Mouse (Mus musculus): ENCODE data around the gene Aff1. TPM values are rescaled to one million over a fixed set of nuclear protein-coding genes. Genes with fewer than 3 reads are reported as not detected.

Aff1 gene
- total and polyA plus RNA-seq, 2 experiments from 2014 or later, result 6.5 to 29.0 TPM

DNA sequence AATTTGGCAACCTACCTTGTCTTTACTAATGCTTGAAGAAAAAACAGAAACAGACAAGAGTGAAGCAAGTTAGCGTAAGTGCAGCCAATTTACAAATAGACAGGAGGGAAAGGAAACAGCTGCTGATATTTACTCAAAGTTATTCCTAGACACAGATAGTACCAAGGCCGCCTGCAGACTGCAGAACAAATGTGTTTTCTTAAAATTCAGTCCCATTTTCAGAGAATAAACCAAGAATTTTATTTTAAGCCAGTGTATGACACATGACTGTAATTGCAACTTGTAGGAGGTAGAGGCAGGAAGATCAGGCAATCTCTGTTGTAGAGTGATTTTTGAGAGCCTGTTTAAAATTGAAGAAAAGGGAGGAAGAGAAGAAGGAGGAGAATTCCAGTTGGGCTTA is 19.7 kb downstream of the Aff1 start:
- H3K4me2 ChIP-seq (ENCODE audit: low read depth, low read length), result no peak overlapping the region
- no peaks in the 10 kb centered on the region for H3K4me1 ChIP-seq (ENCODE audit: control insufficient read depth, insufficient read depth)
- no peak for ATAC-seq (ENCODE audit: insufficient read depth, low read depth)
- DNase-seq (ENCODE audit: low spot score), result no peak
- H3K9me3 ChIP-seq (replicated peaks; ENCODE audit: control insufficient read depth, low read length), result no peaks in the 10 kb centered on the region
- TF ChIP-seq CTCF (IDR thresholded peaks at IDR 0.05; ENCODE audit: low read depth), result no peak
- TF ChIP-seq EP300 (IDR thresholded peaks at IDR 0.05; ENCODE audit: low read depth), result no peak
- H3K4me3 ChIP-seq (ENCODE audit: low read depth, low read length), result no peak overlapping the region
- H3K36me3 ChIP-seq (replicated peaks; ENCODE audit: control insufficient read depth, insufficient read depth, low read length), result no peaks in the 10 kb centered on the region
- no peak overlapping the region for H3K27ac ChIP-seq (ENCODE audit: low read depth)
- H3K27me3 ChIP-seq (ENCODE audit: control insufficient read depth, insufficient read depth, low read length), result no peaks in the 10 kb centered on the region
- H3K9ac ChIP-seq (replicated peaks; ENCODE audit: low read depth, low read length), result no peak overlapping the region
- 51% methylated on average over 2 of the region's 2 CpGs for WGBS

DNA sequence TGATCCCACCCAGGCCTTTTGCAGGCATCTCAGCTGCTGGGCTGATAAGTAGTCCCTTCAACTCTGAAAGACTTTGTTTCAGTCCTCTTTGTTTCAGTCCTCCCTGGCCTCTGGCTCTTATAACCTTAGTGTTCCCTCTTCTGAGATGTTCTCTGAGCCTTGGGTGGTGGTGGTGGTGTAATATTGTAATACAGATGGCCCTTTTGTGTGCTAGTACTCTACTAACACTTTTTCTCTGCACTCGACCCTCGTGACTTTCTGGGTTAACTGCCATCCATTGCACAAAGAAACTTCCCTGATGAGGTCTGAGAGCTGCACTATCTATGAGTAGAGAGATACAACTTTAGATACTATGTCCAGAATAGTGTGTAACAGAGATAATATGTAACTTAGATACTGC is 21.2 kb downstream of the Aff1 start:
- TF ChIP-seq CTCF (IDR thresholded peaks at IDR 0.05; ENCODE audit: low read depth), result no peak
- TF ChIP-seq EP300 (IDR thresholded peaks at IDR 0.05; ENCODE audit: low read depth), result no peak
- no peak overlapping the region for H3K4me3 ChIP-seq (ENCODE audit: low read depth, low read length)
- no peaks in the 10 kb centered on the region for H3K4me1 ChIP-seq (ENCODE audit: control insufficient read depth, insufficient read depth)
- no peak overlapping the region for H3K9ac ChIP-seq (replicated peaks; ENCODE audit: low read depth, low read length)
- no peak for ATAC-seq (ENCODE audit: insufficient read depth, low read depth)
- H3K9me3 ChIP-seq (replicated peaks; ENCODE audit: control insufficient read depth, low read length), result no peaks in the 10 kb centered on the region
- H3K36me3 ChIP-seq (replicated peaks; ENCODE audit: control insufficient read depth, insufficient read depth, low read length), result no peaks in the 10 kb centered on the region
- H3K27ac ChIP-seq (ENCODE audit: low read depth), result no peak overlapping the region
- H3K27me3 ChIP-seq (ENCODE audit: control insufficient read depth, insufficient read depth, low read length), result no peaks in the 10 kb centered on the region
- no peak overlapping the region for H3K4me2 ChIP-seq (ENCODE audit: low read depth, low read length)
- WGBS, result 55% methylated on average over 2 of the region's 2 CpGs
- DNase-seq (ENCODE audit: low spot score), result no peak

DNA sequence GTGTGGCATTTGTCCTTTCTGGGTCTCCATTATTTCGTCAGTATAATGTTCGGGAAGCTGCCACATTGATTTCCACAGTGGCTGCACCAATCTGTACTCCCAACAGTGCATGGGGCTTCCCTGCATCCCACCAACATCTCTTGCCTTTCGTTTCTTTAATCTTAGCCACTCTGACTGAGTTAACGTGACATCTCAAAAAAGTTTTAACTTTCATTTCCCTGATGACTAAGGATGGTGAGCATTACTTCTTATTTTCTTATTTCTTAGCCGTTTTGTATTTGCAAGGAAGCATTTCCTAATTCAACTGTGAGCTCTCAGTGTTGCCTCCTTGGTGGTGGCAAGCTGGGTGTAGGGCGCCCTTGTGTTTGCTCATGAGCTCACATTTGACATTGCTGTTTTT is 22.8 kb downstream of the Aff1 start:
- DNase-seq (ENCODE audit: low spot score) (no peak), ATAC-seq (ENCODE audit: insufficient read depth, low read depth) (no peak)
- no peaks in the 10 kb centered on the region for H3K9me3 ChIP-seq (replicated peaks; ENCODE audit: control insufficient read depth, low read length)
- no peak overlapping the region for H3K4me3 ChIP-seq (ENCODE audit: low read depth, low read length)
- no peak overlapping the region for H3K4me2 ChIP-seq (ENCODE audit: low read depth, low read length)
- TF ChIP-seq EP300 (IDR thresholded peaks at IDR 0.05; ENCODE audit: low read depth), result no peak
- H3K9ac ChIP-seq (replicated peaks; ENCODE audit: low read depth, low read length), result no peak overlapping the region
- no peaks in the 10 kb centered on the region for H3K4me1 ChIP-seq (ENCODE audit: control insufficient read depth, insufficient read depth)
- 86% methylated on average over 6 of the region's 6 CpGs for WGBS
- H3K27ac ChIP-seq (ENCODE audit: low read depth), result no peak overlapping the region
- no peaks in the 10 kb centered on the region for H3K27me3 ChIP-seq (ENCODE audit: control insufficient read depth, insufficient read depth, low read length)
- no peaks in the 10 kb centered on the region for H3K36me3 ChIP-seq (replicated peaks; ENCODE audit: control insufficient read depth, insufficient read depth, low read length)

DNA sequence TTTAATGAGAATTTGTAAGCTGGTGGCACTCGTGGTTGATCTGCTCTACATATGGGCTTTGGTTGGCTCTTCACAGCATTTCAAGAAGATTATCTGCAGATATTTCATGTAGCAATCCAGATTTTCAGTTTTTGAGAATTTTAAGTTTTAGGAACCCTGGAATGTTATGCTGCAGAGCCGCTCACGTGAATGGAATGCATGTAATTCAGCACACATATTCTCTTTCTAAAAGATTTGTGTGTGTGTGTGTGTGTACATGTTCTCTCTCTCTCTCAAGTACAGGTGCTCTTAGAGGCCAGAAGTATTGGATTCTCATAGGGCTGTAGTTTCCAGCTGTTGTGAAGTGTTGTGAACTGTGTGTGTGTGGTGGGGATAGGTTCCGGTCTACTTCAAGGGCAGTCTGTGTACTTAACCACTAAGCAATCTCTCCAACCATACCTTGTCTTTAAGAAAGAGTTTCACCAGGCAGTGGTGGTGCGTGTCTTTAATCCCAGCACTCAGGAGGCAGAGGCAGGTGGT is 24.7 kb downstream of the Aff1 start:
- no peak overlapping the region for H3K27ac ChIP-seq (ENCODE audit: low read depth)
- H3K36me3 ChIP-seq (replicated peaks; ENCODE audit: control insufficient read depth, insufficient read depth, low read length), result no peaks in the 10 kb centered on the region
- no peaks in the 10 kb centered on the region for H3K4me1 ChIP-seq (ENCODE audit: control insufficient read depth, insufficient read depth)
- no peaks in the 10 kb centered on the region for H3K9me3 ChIP-seq (replicated peaks; ENCODE audit: control insufficient read depth, low read length)
- no peak overlapping the region for H3K4me2 ChIP-seq (ENCODE audit: low read depth, low read length)
- TF ChIP-seq CTCF (IDR thresholded peaks at IDR 0.05; ENCODE audit: low read depth) (no peak), EP300 (IDR thresholded peaks at IDR 0.05; ENCODE audit: low read depth) (no peak)
- ATAC-seq (ENCODE audit: insufficient read depth, low read depth), result no peak
- WGBS, result 83% methylated on average over 5 of the region's 5 CpGs
- H3K4me3 ChIP-seq (ENCODE audit: low read depth, low read length), result no peak overlapping the region
- DNase-seq (ENCODE audit: low spot score), result no peak
- no peak overlapping the region for H3K9ac ChIP-seq (replicated peaks; ENCODE audit: low read depth, low read length)
- no peaks in the 10 kb centered on the region for H3K27me3 ChIP-seq (ENCODE audit: control insufficient read depth, insufficient read depth, low read length)

DNA sequence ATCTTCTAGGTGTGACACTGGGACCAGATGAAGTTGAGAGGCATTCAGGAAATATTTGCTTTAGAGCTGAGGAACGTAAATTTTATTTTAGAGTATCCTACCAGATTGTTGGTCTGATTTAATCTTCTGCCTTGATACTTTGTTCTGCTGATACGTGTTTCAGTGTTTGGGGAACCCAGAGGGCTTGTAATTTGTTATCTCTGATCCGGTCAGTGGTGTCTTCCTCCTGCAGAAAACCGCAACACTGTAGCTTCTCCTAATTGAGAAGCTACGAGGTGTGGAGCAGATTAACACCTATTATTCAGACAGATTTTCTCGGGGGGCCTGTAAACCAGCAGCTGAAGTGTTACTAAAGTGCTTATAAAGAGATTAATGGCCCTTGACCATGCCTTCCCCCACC is 27.0 kb downstream of the Aff1 start:
- H3K36me3 ChIP-seq (replicated peaks; ENCODE audit: control insufficient read depth, insufficient read depth, low read length), result no peaks in the 10 kb centered on the region
- WGBS, result 47% methylated on average over 6 of the region's 6 CpGs
- no peak for DNase-seq (ENCODE audit: low spot score)

DNA sequence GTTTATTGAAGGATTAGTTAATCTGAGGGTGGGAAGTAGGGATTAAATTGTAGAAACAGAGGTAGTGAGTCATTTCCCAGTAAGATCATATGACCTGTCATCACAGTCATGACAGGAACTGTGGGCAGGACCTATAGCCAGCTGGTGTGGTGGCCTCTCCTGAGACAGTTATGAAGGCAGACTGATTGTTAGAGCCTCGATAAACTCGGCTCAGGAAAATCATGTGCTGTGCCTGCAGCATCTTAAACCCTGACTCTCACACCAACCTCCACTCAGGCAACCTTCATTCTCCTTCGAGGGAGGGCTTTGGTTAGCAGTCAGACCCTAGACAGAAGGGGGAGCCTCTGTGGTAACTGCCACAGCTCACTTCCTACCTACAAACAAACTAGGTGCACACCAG is 27.7 kb downstream of the Aff1 start:
- DNase-seq (ENCODE audit: low spot score), result no peak
- H3K9ac ChIP-seq (replicated peaks; ENCODE audit: low read depth, low read length), result no peak overlapping the region
- H3K9me3 ChIP-seq (replicated peaks; ENCODE audit: control insufficient read depth, low read length), result no peaks in the 10 kb centered on the region
- H3K36me3 ChIP-seq (replicated peaks; ENCODE audit: control insufficient read depth, insufficient read depth, low read length), result no peaks in the 10 kb centered on the region
- whole genome bisulfite sequencing, result 29% methylated on average over 3 of the region's 3 CpGs
- H3K27ac ChIP-seq (ENCODE audit: low read depth), result no peak overlapping the region
- H3K4me2 ChIP-seq (ENCODE audit: low read depth, low read length), result no peak overlapping the region
- no peaks in the 10 kb centered on the region for H3K27me3 ChIP-seq (ENCODE audit: control insufficient read depth, insufficient read depth, low read length)
- ATAC-seq (ENCODE audit: insufficient read depth, low read depth), result no peak
- H3K4me1 ChIP-seq (ENCODE audit: control insufficient read depth, insufficient read depth), result no peaks in the 10 kb centered on the region
- TF ChIP-seq CTCF (IDR thresholded peaks at IDR 0.05; ENCODE audit: low read depth), result no peak
- no peak for TF ChIP-seq EP300 (IDR thresholded peaks at IDR 0.05; ENCODE audit: low read depth)
- no peak overlapping the region for H3K4me3 ChIP-seq (ENCODE audit: low read depth, low read length)

More for the DNA sequence above, 27.0 kb downstream of the Aff1 start:
- no peak overlapping the region for H3K4me2 ChIP-seq (ENCODE audit: low read depth, low read length)
- ATAC-seq (ENCODE audit: insufficient read depth, low read depth), result no peak
- no peak for TF ChIP-seq EP300 (IDR thresholded peaks at IDR 0.05; ENCODE audit: low read depth)
- no peak for TF ChIP-seq CTCF (IDR thresholded peaks at IDR 0.05; ENCODE audit: low read depth)
- no peak overlapping the region for H3K27ac ChIP-seq (ENCODE audit: low read depth)
- H3K4me1 ChIP-seq (ENCODE audit: control insufficient read depth, insufficient read depth), result no peaks in the 10 kb centered on the region
- no peak overlapping the region for H3K9ac ChIP-seq (replicated peaks; ENCODE audit: low read depth, low read length)
- H3K27me3 ChIP-seq (ENCODE audit: control insufficient read depth, insufficient read depth, low read length), result no peaks in the 10 kb centered on the region
- no peak overlapping the region for H3K4me3 ChIP-seq (ENCODE audit: low read depth, low read length)
- H3K9me3 ChIP-seq (replicated peaks; ENCODE audit: control insufficient read depth, low read length), result no peaks in the 10 kb centered on the region
